Mouse (Mus musculus) testis, adult 2 months (tissue): ENCODE measurements around the gene Abcc1.

Source experiments
- CTCF ChIP-seq: fragments of 200-500 bp; IDR thresholded peaks from 2 replicates; pipeline ENCODE4 v1.5.1; 2012; ENCODE audit warnings: low read depth, mild to moderate bottlenecking, inconsistent platforms, low read length, moderate library complexity; ENCODE audit not compliant: control insufficient read depth, insufficient read depth, insufficient replicate concordance
- POLR2A ChIP-seq: fragments of 200-500 bp; IDR thresholded peaks from 2 replicates; pipeline ENCODE4 v1.6.1; 2012; ENCODE audit warnings: low read depth, mild to moderate bottlenecking, inconsistent platforms, low read length, moderate library complexity; ENCODE audit not compliant: control insufficient read depth

GRCm38 (mm10) chr16:14376352-14376751 lies 15.0 kb downstream of the Abcc1 start:
- TF ChIP-seq CTCF: no peak
- TF ChIP-seq POLR2A: no peak
